Mouse (Mus musculus): ENCODE results near the gene Nup98. TPM values are rescaled to one million over a fixed set of nuclear protein-coding genes. Genes with fewer than 3 reads are reported as not detected.

Gene Nup98
- polyA plus RNA-seq (2012): 6.3 and 6.6 TPM in 2 replicates

DNA sequence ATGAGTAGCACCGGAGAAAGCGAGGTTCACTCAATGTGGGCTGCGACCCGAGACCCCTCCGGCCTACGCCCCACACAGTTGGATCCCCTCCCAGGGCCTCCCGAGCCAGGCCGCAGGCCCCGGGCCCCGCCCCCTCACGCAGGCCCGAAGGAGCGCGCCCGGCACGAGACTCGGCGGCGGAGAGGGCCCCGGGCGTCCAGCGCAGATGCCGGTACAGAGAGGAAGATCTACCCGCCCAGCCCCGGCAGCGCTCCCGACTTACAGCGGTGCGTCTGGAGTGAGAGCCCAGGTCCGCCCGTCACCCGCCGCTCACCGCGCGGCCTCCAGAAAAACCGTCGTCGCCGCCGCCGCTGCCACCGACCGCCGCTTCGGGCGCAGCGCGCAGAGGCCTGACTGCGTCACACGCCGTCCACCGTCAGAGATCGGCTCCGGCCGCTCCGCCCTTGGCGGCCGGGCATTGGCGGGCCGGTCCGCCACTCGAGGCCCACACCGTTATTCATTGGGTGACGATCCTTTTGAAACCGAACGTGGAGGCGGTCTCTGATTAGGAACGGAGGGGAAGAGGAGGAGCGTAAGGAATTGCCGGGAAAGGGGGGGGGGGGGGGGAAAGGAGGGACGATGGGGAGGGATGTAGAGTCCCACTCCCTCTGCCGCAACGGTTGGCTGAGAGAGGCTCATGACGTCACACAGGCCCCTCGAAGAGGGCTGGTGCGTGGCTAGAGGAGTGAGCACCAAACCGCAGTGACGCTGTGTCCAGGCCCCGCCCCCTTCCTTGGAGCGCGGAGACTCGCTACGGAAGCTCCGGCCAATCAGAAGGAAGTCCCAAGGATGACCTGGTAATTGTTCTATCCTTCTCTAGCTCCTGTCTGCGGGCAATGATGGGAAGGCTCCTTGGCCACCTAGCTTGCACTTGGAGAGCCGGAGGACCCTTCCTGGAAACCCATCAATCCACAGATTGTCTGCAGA, at the start of gene Nup98, which contains the start of gene Pgap2:
Gene Nup98, minus strand, starts transcription at position 421 of the 966 bp plus-strand sequence.
Gene Pgap2, plus strand, starts transcription at position 453 of the 966 bp plus-strand sequence.

GRCm38 (mm10) chr7:102255954-102256353, 46.0 kb upstream of the Nup98 start, which contains the start of gene Rhog:
TSS of gene Rhog (minus strand) at chr7:102256054.

GRCm38 (mm10) chr7:102116579-102117331, 93.2 kb downstream of the Nup98 start, which contains the start of gene Chrna10:
TSS of gene Chrna10 (minus strand) at chr7:102116828.

GRCm38 (mm10) chr7:102109171-102109570, 100.8 kb downstream of the Nup98 start, which contains the start of gene Art5:
TSS of gene Art5 (minus strand) at chr7:102109489.

GRCm38 (mm10) chr7:102101487-102101886, 108.5 kb downstream of the Nup98 start, which contains the start of gene Art1:
TSS of gene Art1 (plus strand) at chr7:102101743.

GRCm38 (mm10) chr7:102082816-102083215, 127.2 kb downstream of the Nup98 start, which contains the start of gene Trpc2:
TSS of gene Trpc2 (plus strand) at chr7:102083116.

Other genes starting within 250 kb of the Nup98 start
- gene Il18bp, start 191.5 kb downstream of the Nup98 start, polyA plus RNA-seq (2012): 7.0 and 11.9 TPM in 2 replicates
- gene Rnf121, start 144.7 kb downstream of the Nup98 start, polyA plus RNA-seq (2012): 3.2 and 3.7 TPM in 2 replicates
- 18.2 and 25.0 TPM in 2 replicates for gene Xndc1, start 144.7 kb downstream of the Nup98 start, polyA plus RNA-seq (2012)
- 0.90 and 1.6 TPM in 2 replicates for gene Xntrpc, start 144.5 kb downstream of the Nup98 start, polyA plus RNA-seq (2012)
- 1.0 and 1.4 TPM in 2 replicates for gene Trpc2, start 127.1 kb downstream of the Nup98 start, polyA plus RNA-seq (2012)
- 0.04 TPM in 1 of 2 replicates, not detected in the other for gene Art1, start 108.4 kb downstream of the Nup98 start, polyA plus RNA-seq (2012)
- 0.36 and 0.67 TPM in 2 replicates for gene Art5, start 100.7 kb downstream of the Nup98 start, polyA plus RNA-seq (2012)
- gene Chrna10, start 93.3 kb downstream of the Nup98 start, polyA plus RNA-seq (2012): 0.06 TPM in 1 of 2 replicates, not detected in the other
- gene Pgap2, start within 50 bp of the Nup98 start, polyA plus RNA-seq (2012): 36.3 and 45.3 TPM in 2 replicates
- 163 and 199 TPM in 2 replicates for gene Rhog, start 45.9 kb upstream of the Nup98 start, polyA plus RNA-seq (2012)
- 47.6 and 63.0 TPM in 2 replicates for gene Stim1, start 57.6 kb upstream of the Nup98 start, polyA plus RNA-seq (2012)
- gene Rrm1, start 231.5 kb upstream of the Nup98 start, polyA plus RNA-seq (2012): 32.2 and 50.2 TPM in 2 replicates

Measured in megakaryocyte-erythroid progenitor cell, adult 5 weeks (primary cell).